Mouse (Mus musculus): ENCODE measurements around the gene Hipk1.

- TF ChIP-seq CTCF (IDR thresholded peaks at IDR 0.05), result no peak
- TF ChIP-seq EP300 (IDR thresholded peaks at IDR 0.05), result no peak
Observed at GRCm38 (mm10) chr3:103712196-103712595, 79.2 kb downstream of the Hipk1 start.
